Mouse (Mus musculus) lung, adult 2 months (tissue): Measurements from ENCODE around the gene Syne3.

Experiments
- CTCF ChIP-seq: fragments of 200-500 bp; IDR thresholded peaks from 2 replicates; pipeline ENCODE4 v1.5.1; 2011; ENCODE audit warnings: mild to moderate bottlenecking, low read length, control low read depth; ENCODE audit not compliant: insufficient read depth
- POLR2A ChIP-seq: fragments of 200-500 bp; IDR thresholded peaks from 2 replicates; pipeline ENCODE4 v1.6.1; 2011; ENCODE audit warnings: low read depth, mild to moderate bottlenecking, control low read depth, low read length, borderline replicate concordance; ENCODE audit errors: extremely low read depth

DNA sequence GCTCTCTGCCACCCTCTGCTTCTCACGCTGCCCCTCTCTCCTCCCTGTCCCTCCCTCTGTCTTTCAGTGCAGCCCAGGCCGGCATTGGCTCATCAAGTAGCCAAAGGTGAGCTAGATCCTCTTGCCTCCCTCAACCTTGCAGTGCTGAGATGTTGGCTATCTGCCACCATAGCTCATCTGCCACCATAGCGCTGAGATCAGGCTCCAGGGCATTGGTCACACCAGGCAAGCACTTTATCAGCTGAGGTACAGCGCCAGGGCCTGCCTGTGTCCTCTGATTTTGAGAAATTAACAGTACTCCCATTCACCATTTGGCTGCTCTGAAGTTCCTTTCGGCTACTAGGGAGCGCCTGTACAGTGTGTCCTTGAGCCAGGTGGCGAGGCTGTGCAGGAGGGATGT is 31.3 kb upstream of the Syne3 start:
- TF ChIP-seq POLR2A, result no peak
- TF ChIP-seq CTCF, result no peak
